26 mouse cellular contexts compared by ENCODE assay signal in genomic region chr1:25250562-25250961, GRCm38 (mm10).
"Had no signal": no experiment of that assay in that cellular context is flagged by ENCODE, and none has a peak within 500 bp of the region (broad histone marks: within the 10 kb centered on the region; RNA-seq: fewer than 3 reads in every experiment).

No protein-coding gene starts in this region.

- H3K4me1 ChIP-seq: embryonic facial prominence, embryonic 10.5 days; embryonic facial prominence, embryonic 12.5 days; embryonic facial prominence, embryonic 13.5 days; embryonic facial prominence, embryonic 15.5 days; forebrain, embryonic 10.5 days; forebrain, embryonic 12.5 days; forebrain, embryonic 13.5 days; forebrain, embryonic 15.5 days had no signal

- H3K4me3 ChIP-seq: embryonic facial prominence, embryonic 10.5 days; embryonic facial prominence, embryonic 12.5 days; embryonic facial prominence, embryonic 13.5 days; embryonic facial prominence, embryonic 15.5 days; erythroblast, embryonic 14.5 days; forebrain, embryonic 10.5 days; forebrain, embryonic 12.5 days; forebrain, embryonic 13.5 days; forebrain, embryonic 15.5 days; gastrocnemius, adult 2 months; heart, adult 2 months had no signal

- H3K36me3 ChIP-seq: embryonic facial prominence, embryonic 10.5 days; embryonic facial prominence, embryonic 12.5 days; embryonic facial prominence, embryonic 13.5 days; embryonic facial prominence, embryonic 15.5 days; forebrain, embryonic 10.5 days; forebrain, embryonic 12.5 days; forebrain, embryonic 15.5 days had no signal

- H3K9ac ChIP-seq: embryonic facial prominence, embryonic 12.5 days; embryonic facial prominence, embryonic 13.5 days; embryonic facial prominence, embryonic 15.5 days; forebrain, embryonic 12.5 days; forebrain, embryonic 13.5 days; forebrain, embryonic 15.5 days; forebrain, postnatal 0 days had no signal

- H3K27ac ChIP-seq: embryonic facial prominence, embryonic 10.5 days; embryonic facial prominence, embryonic 12.5 days; embryonic facial prominence, embryonic 13.5 days; embryonic facial prominence, embryonic 15.5 days; forebrain, embryonic 10.5 days; forebrain, embryonic 12.5 days; forebrain, embryonic 13.5 days; forebrain, embryonic 15.5 days; gastrocnemius, adult 2 months; heart, adult 2 months had no signal

- ATAC-seq: forebrain, embryonic 13.5 days; forebrain, embryonic 14.5 days; forebrain, embryonic 15.5 days; forebrain, embryonic 16.5 days; forebrain, postnatal 0 days had no signal

- H3K27me3 ChIP-seq: embryonic facial prominence, embryonic 12.5 days; embryonic facial prominence, embryonic 13.5 days; embryonic facial prominence, embryonic 15.5 days; forebrain, embryonic 12.5 days; forebrain, embryonic 13.5 days; forebrain, embryonic 15.5 days had no signal

- H3K4me2 ChIP-seq: embryonic facial prominence, embryonic 12.5 days; embryonic facial prominence, embryonic 13.5 days; embryonic facial prominence, embryonic 15.5 days; forebrain, embryonic 12.5 days; forebrain, embryonic 13.5 days; forebrain, embryonic 15.5 days had no signal

- DNase-seq: cerebellum, adult 9-11 months; cerebellum, postnatal 10 days; cerebellum, postnatal 14 days; cerebellum, postnatal 25 days; cerebellum, postnatal 36 days; embryo, embryonic 11 days; forebrain, postnatal 0 days; gastrocnemius, adult 2 months; gastrocnemius, postnatal 10 days; gastrocnemius, postnatal 14 days; gastrocnemius, postnatal 25 days; gastrocnemius, postnatal 36 days; heart, adult 11 months; heart, adult 18-20 months; heart, adult 2 months had no signal

- H3K9me3 ChIP-seq: embryonic facial prominence, embryonic 10.5 days; embryonic facial prominence, embryonic 12.5 days; embryonic facial prominence, embryonic 13.5 days; embryonic facial prominence, embryonic 15.5 days; forebrain, embryonic 10.5 days; forebrain, embryonic 12.5 days; forebrain, embryonic 13.5 days; forebrain, embryonic 15.5 days had no signal
